Mouse (Mus musculus) heart, embryonic 14.5 days (tissue): Measurements from ENCODE around the gene Psmb11. TPM values are rescaled to one million over a fixed set of nuclear protein-coding genes. Genes with fewer than 3 reads are reported as not detected.

Experiments used
- ATAC-seq: fragments of 200-750 bp; cut with Nextera tagmentation; 2 replicates; pipeline ENCODE4 v1.8.0; 2017; ENCODE audit warnings: low read depth, moderate TSS enrichment; ENCODE audit not compliant: insufficient number of reproducible peaks, insufficient read depth, low FRiP score
- H3K27ac ChIP-seq, 2 experiments: fragments of 200-500 bp in 1 of 2; fragments of 300-500 bp in 1 of 2; sonication (generic) in 1 of 2; replicated peaks in 1 of 2; 2 replicates each; pipeline ENCODE4 v1.5.1; 2012 to 2014; ENCODE audit warnings: low read depth in 2 of 2, low read length in 2 of 2, control low read depth in 1 of 2, mild to moderate bottlenecking in 1 of 2, mixed read lengths in 1 of 2; ENCODE audit not compliant: control insufficient read depth in 1 of 2, insufficient read depth in 1 of 2
- H3K27me3 ChIP-seq: fragments of 300-500 bp; sonication (generic); 2 replicates; pipeline ENCODE4 v1.6.1; 2014; ENCODE audit warnings: mild to moderate bottlenecking, low read length, control low read depth; ENCODE audit not compliant: control insufficient read depth, insufficient read depth
- H3K36me3 ChIP-seq: fragments of 300-500 bp; sonication (generic); 2 replicates; pipeline ENCODE4 v1.6.1; 2014; ENCODE audit warnings: mild to moderate bottlenecking, control low read depth, low read length, mixed read lengths; ENCODE audit not compliant: control insufficient read depth, insufficient read depth
- H3K4me1 ChIP-seq, 2 experiments: fragments of 200-500 bp in 1 of 2; fragments of 300-500 bp in 1 of 2; sonication (generic) in 1 of 2; 2 replicates each; pipeline ENCODE4 v1.6.1; 2012 to 2014; ENCODE audit warnings: low read length in 2 of 2, control low read depth in 1 of 2, mixed read lengths in 1 of 2; ENCODE audit not compliant: control insufficient read depth in 2 of 2, insufficient read depth in 2 of 2
- H3K4me2 ChIP-seq: fragments of 300-500 bp; sonication (generic); 2 replicates; pipeline ENCODE4 v1.6.1; 2014; ENCODE audit warnings: mild to moderate bottlenecking, low read length
- H3K4me3 ChIP-seq, 2 experiments: fragments of 200-500 bp in 1 of 2; fragments of 300-500 bp in 1 of 2; sonication (generic) in 1 of 2; 2 replicates each; pipeline ENCODE4 v1.5.1; 2012 to 2014; ENCODE audit warnings: low read length in 2 of 2, mild to moderate bottlenecking in 2 of 2, control low read depth in 1 of 2, low read depth in 1 of 2, moderate library complexity in 1 of 2; ENCODE audit not compliant: control insufficient read depth in 1 of 2, insufficient read depth in 1 of 2
- H3K9ac ChIP-seq: fragments of 300-500 bp; sonication (generic); 2 replicates; pipeline ENCODE4 v1.6.1; 2014; ENCODE audit warnings: mild to moderate bottlenecking, low read length
- H3K9me3 ChIP-seq: fragments of 300-500 bp; sonication (generic); 2 replicates; pipeline ENCODE4 v1.6.1; 2016; ENCODE audit warnings: low read length, control low read depth; ENCODE audit not compliant: control insufficient read depth
- WGBS: fragments of 180-500 bp; shearing (Covaris S2); extraction: QIAGEN DNeasy Blood & Tissue Kit; methylation state at CpG from one replicate; pipeline ENCODE4 v1.1.7; 2014; 5-methylcytosine and 5-hydroxymethylcytosine counted together
- polyA plus RNA-seq: library from polyadenylated mRNA; unstranded; fragments of >200 nt; fragmentation: Nextera tagmentation; extraction: Ambion mirVana; gene quantifications from 2 replicates; pipeline ENCODE4 v1.2.1, GENCODE M21; 2014

The Psmb11 gene
- polyA plus RNA-seq, result not detected in 2 replicates

GRCm38 (mm10) chr14:54621133-54621532 is at the start of gene Psmb11:
TSS of gene Psmb11 (plus strand) at chr14:54621433.
- no peak within 1 kb of the TSS for H3K4me2 ChIP-seq
- H3K9ac ChIP-seq, result no peak within 1 kb of the TSS
- no peaks in the 10 kb centered on the region for H3K27me3 ChIP-seq
- no peak for ATAC-seq
- H3K4me1 ChIP-seq, result peaks cover 0 to 8% of the 10 kb centered on the region in 2 experiments; a peak in 2 of 4 replicates
- whole genome bisulfite sequencing, result 91% methylated on average over 1 of the region's 1 CpGs
- no peaks in the 10 kb centered on the region for H3K9me3 ChIP-seq
- H3K36me3 ChIP-seq, result peaks cover 4% of the 10 kb centered on the region
- H3K4me3 ChIP-seq, result no peak within 1 kb of the TSS
- H3K27ac ChIP-seq, result no peak within 1 kb of the TSS

GRCm38 (mm10) chr14:54572122-54572521 is 49.1 kb upstream of the Psmb11 start:
- Histone ChIP-seq H3K9ac (peak overlapping the region; percentile 54; the same call in 1 of the 2 replicates), H3K36me3 (peaks cover 60% of the 10 kb centered on the region), H3K27ac (peak overlapping the region; percentile 91 to 96), H3K4me3 (no peak overlapping the region), H3K9me3 (no peaks in the 10 kb centered on the region), H3K4me1 (peaks cover 36 to 56% of the 10 kb centered on the region in 2 experiments), H3K27me3 (no peaks in the 10 kb centered on the region), H3K4me2 (peak overlapping the region; percentile 81)
- ATAC-seq, result no peak
- 49% methylated on average over 4 of the region's 4 CpGs for WGBS

- peak overlapping the region; percentile 42 to 80 for H3K4me3 ChIP-seq
- peak overlapping the region; percentile 99 for H3K9ac ChIP-seq
- H3K36me3 ChIP-seq, result peaks cover 51% of the 10 kb centered on the region
- H3K9me3 ChIP-seq, result no peaks in the 10 kb centered on the region
- peak; percentile 61 for ATAC-seq
- no peaks in the 10 kb centered on the region for H3K27me3 ChIP-seq
- H3K4me2 ChIP-seq, result peak overlapping the region; percentile 81
- peaks cover 36 to 56% of the 10 kb centered on the region in 2 experiments for H3K4me1 ChIP-seq
- peak overlapping the region; percentile 96 for H3K27ac ChIP-seq
- 5% methylated on average over 14 of the region's 14 CpGs for WGBS
Measured at GRCm38 (mm10) chr14:54572790-54573736, 48.2 kb upstream of the Psmb11 start.

- Histone ChIP-seq H3K4me2 (peak overlapping the region; percentile 81), H3K27me3 (no peaks in the 10 kb centered on the region), H3K9ac (peak overlapping the region; percentile 99), H3K4me3 (peak overlapping the region; percentile 80 to 83), H3K36me3 (peaks cover 39% of the 10 kb centered on the region), H3K27ac (peak overlapping the region; percentile 96), H3K4me1 (peaks cover 35 to 58% of the 10 kb centered on the region in 2 experiments), H3K9me3 (no peaks in the 10 kb centered on the region)
- no peak for ATAC-seq
- WGBS, result 15% methylated on average over 4 of the region's 4 CpGs
Measured at GRCm38 (mm10) chr14:54574253-54574652, 47.0 kb upstream of the Psmb11 start.

GRCm38 (mm10) chr14:54575031-54575430 is 46.2 kb upstream of the Psmb11 start:
- Histone ChIP-seq H3K4me2 (peak overlapping the region; percentile 81), H3K27ac (peak overlapping the region; percentile 96), H3K36me3 (peaks cover 31% of the 10 kb centered on the region), H3K9me3 (no peaks in the 10 kb centered on the region), H3K4me1 (peaks cover 29 to 50% of the 10 kb centered on the region in 2 experiments), H3K4me3 (peak overlapping the region; percentile 80 to 83), H3K9ac (peak overlapping the region; percentile 99), H3K27me3 (no peaks in the 10 kb centered on the region)
- 4% methylated on average over 8 of the region's 8 CpGs for WGBS
- no peak for ATAC-seq

- Histone ChIP-seq H3K4me2 (peak overlapping the region; percentile 81), H3K27ac (peak overlapping the region; percentile 96 to 99), H3K36me3 (peaks cover 25% of the 10 kb centered on the region), H3K4me1 (peaks cover 29 to 46% of the 10 kb centered on the region in 2 experiments), H3K9me3 (no peaks in the 10 kb centered on the region), H3K9ac (peak overlapping the region; percentile 99), H3K27me3 (no peaks in the 10 kb centered on the region), H3K4me3 (peak overlapping the region; percentile 80 to 83)
- ATAC-seq, result no peak
- under 1% methylated on average over 39 of the region's 39 CpGs for WGBS
Measured at GRCm38 (mm10) chr14:54575631-54576030, 45.6 kb upstream of the Psmb11 start.

- Histone ChIP-seq H3K27ac (peak overlapping the region; percentile 96 to 99), H3K36me3 (peaks cover 18% of the 10 kb centered on the region), H3K4me3 (peak overlapping the region; percentile 80 to 83), H3K4me1 (peaks cover 29 to 45% of the 10 kb centered on the region in 2 experiments), H3K4me2 (peak overlapping the region; percentile 81), H3K9ac (peak overlapping the region; percentile 99), H3K27me3 (no peaks in the 10 kb centered on the region), H3K9me3 (no peaks in the 10 kb centered on the region)
- no peak for ATAC-seq
- WGBS, result under 1% methylated on average over 82 of the region's 84 CpGs
Measured at GRCm38 (mm10) chr14:54576241-54577088, 44.8 kb upstream of the Psmb11 start.
